Mouse (Mus musculus) liver, embryonic 18 days (tissue): ENCODE results near the gene H2-Q4. TPM values are rescaled to one million over a fixed set of nuclear protein-coding genes. Genes with fewer than 3 reads are reported as not detected.

ENCODE experiments used
- polyA plus RNA-seq: library from polyadenylated mRNA; depleted of rRNA; stranded (reverse); fragments of >200 nt; gene quantifications from 2 replicates; pipeline ENCODE4 v1.2.3, GENCODE M21; 2012; rRNA removed

The H2-Q4 gene
- 18.2 and 23.7 TPM in 2 replicates for polyA plus RNA-seq

GRCm38 (mm10) chr17:35379369-35379728 is at the start of gene H2-Q4:
TSS of gene H2-Q4 (plus strand) at chr17:35379617.

DNA sequence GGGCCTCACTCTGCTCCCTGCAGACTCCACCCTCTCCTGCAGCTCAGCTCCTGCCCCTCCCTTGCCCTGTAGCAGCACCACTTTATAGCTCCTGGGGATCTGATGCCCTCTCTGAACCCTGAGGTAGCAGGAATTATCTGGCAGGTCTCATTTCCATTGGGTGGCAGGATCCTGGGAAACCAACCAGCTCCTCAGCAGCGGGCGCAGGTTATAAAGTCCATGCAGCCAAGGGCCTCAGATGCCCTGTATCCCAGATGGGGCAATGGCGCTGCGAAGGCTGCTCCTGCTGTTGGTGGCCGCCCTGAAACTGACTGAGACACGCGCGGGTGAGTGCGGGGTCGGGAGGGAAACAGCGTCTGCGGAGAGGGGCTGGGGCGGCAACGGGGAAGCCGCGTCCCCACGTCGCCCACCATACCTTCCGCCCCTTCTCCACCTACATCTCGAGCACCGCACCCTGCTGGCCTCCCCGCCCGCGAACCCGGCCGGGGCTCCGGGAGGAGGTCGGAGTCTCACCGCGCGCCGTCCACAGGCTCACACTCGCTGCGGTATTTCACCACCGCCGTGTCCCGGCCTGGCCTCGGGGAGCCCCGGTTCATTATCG is 37.2 kb upstream of the H2-Q4 start, which contains the start of gene H2-Q2:
H2-Q2 (plus strand) TSS at position 172 of the 601 bp plus-strand sequence.

DNA sequence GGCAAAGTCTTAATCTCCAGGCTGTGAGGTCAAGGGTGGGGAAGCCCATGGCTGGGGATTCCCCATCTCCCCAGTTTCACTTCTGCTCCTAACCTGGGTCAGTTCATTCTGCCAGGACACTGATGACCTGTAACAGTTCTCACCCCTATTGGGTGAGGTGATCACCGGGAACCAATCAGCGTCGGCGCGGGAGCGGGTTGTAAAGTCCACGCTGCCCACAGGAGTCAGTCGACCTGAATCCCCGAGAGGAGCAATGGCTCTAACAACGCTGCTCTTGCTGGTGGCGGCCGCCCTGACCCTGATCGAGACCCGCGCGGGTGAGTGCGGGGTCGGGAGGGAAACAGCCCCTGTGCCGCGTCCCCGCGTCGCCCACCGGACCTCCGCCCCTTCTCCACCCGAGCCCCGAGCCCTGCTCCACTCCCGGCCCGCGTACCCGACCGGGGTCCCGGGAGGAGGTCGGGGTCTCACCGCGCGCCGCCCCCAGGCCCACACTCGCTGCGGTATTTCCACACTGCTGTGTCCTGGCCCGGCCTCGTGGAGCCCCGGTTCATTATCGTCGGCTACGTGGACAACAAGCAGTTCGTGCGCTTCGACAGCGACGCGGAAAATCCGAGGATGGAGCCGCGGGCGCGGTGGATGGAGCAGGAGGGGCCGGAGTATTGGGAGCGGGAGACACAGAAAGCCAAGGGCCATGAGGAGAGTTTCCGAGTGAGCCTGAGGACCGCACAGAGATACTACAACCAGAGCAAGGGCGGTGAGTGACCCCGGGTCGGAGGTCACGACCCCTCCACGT is 45.4 kb downstream of the H2-Q4 start, which contains the start of gene H2-Q6:
H2-Q6 (plus strand) TSS at position 227 of the 793 bp plus-strand sequence.

Other genes starting within 250 kb of the H2-Q4 start
- gene Apom, start 247.6 kb upstream of the H2-Q4 start, polyA plus RNA-seq, result 464 and 524 TPM in 2 replicates
- 37.8 and 48.6 TPM in 2 replicates for gene Bag6, start 244.4 kb upstream of the H2-Q4 start, polyA plus RNA-seq
- gene Prrc2a, start 214.7 kb upstream of the H2-Q4 start, polyA plus RNA-seq, result 42.6 and 57.5 TPM in 2 replicates
- gene Aif1, start 203.5 kb upstream of the H2-Q4 start, polyA plus RNA-seq, result 10.5 and 12.9 TPM in 2 replicates
- 69.9 and 71.0 TPM in 2 replicates for gene Lst1, start 191.2 kb upstream of the H2-Q4 start, polyA plus RNA-seq
- gene Ltb, start 185.2 kb upstream of the H2-Q4 start, polyA plus RNA-seq, result 5.2 and 5.9 TPM in 2 replicates
- gene Tnf, start 177.6 kb upstream of the H2-Q4 start, polyA plus RNA-seq, result 1.4 TPM in 2 replicates
- gene Lta, start 174.3 kb upstream of the H2-Q4 start, polyA plus RNA-seq, result 0.06 TPM in 1 of 2 replicates, not detected in the other
- gene Gm16181, start 158.8 kb upstream of the H2-Q4 start, polyA plus RNA-seq, result 0.08 and 0.26 TPM in 2 replicates
- gene Atp6v1g2, start 146.0 kb upstream of the H2-Q4 start, polyA plus RNA-seq, result 2.0 and 2.3 TPM in 2 replicates
- gene Nfkbil1, start 143.8 kb upstream of the H2-Q4 start, polyA plus RNA-seq, result 5.1 and 5.4 TPM in 2 replicates
- 170 and 199 TPM in 2 replicates for gene Ddx39b, start 137.9 kb upstream of the H2-Q4 start, polyA plus RNA-seq
- 108 and 132 TPM in 2 replicates for gene H2-D1, start 116.9 kb upstream of the H2-Q4 start, polyA plus RNA-seq
- 0.06 TPM in 2 replicates for gene H2-Q1, start 59.2 kb upstream of the H2-Q4 start, polyA plus RNA-seq
- 2.3 and 3.8 TPM in 2 replicates for gene H2-Q2, start 37.4 kb upstream of the H2-Q4 start, polyA plus RNA-seq
- 10.0 and 14.3 TPM in 2 replicates for gene H2-Q6, start 45.2 kb downstream of the H2-Q4 start, polyA plus RNA-seq
- gene H2-Q7, start 59.5 kb downstream of the H2-Q4 start, polyA plus RNA-seq, result 10.8 and 12.6 TPM in 2 replicates
- 479 and 528 TPM in 2 replicates for gene H2-Q10, start 90.5 kb downstream of the H2-Q4 start, polyA plus RNA-seq
- gene Pou5f1, start 126.4 kb downstream of the H2-Q4 start, polyA plus RNA-seq, result not detected in 2 replicates
- gene Tcf19, start 137.2 kb downstream of the H2-Q4 start, polyA plus RNA-seq, result 18.0 and 19.9 TPM in 2 replicates
- gene Cchcr1, start 137.5 kb downstream of the H2-Q4 start, polyA plus RNA-seq, result 5.5 and 6.6 TPM in 2 replicates
- 0.06 and 0.12 TPM in 2 replicates for gene Psors1c2, start 153.6 kb downstream of the H2-Q4 start, polyA plus RNA-seq
- gene Cdsn, start 172.5 kb downstream of the H2-Q4 start, polyA plus RNA-seq, result 0.01 TPM in 1 of 2 replicates, not detected in the other
- not detected in 2 replicates for gene 2300002M23Rik, start 187.8 kb downstream of the H2-Q4 start, polyA plus RNA-seq
- not detected in 2 replicates for gene Sfta2, start 221.9 kb downstream of the H2-Q4 start, polyA plus RNA-seq
- not detected in 2 replicates for gene Gm9573, start 247.0 kb downstream of the H2-Q4 start, polyA plus RNA-seq